Mouse (Mus musculus) thymus, adult 2 months (tissue): ENCODE measurements around the gene Itga4. TPM values are rescaled to one million over a fixed set of nuclear protein-coding genes. Genes with fewer than 3 reads are reported as not detected.

Source experiments
- DNase-seq: peaks from one replicate; pipeline ENCODE4 v3.0.0; 2021
- H3K27ac ChIP-seq: fragments of 200-500 bp; 2 replicates; pipeline ENCODE4 v1.5.1; 2012; ENCODE audit warnings: low read length, control low read depth; ENCODE audit not compliant: control insufficient read depth, insufficient read depth
- H3K27me3 ChIP-seq: fragments of 200-500 bp; 2 replicates; pipeline ENCODE4 v1.6.1; 2012; ENCODE audit warnings: mild to moderate bottlenecking, low read length, moderate library complexity, mixed read lengths; ENCODE audit not compliant: control insufficient read depth, insufficient read depth
- H3K36me3 ChIP-seq: fragments of 200-500 bp; 2 replicates; pipeline ENCODE4 v1.6.1; 2012; ENCODE audit warnings: mild to moderate bottlenecking, low read length, moderate library complexity; ENCODE audit not compliant: control insufficient read depth, insufficient read depth
- H3K4me1 ChIP-seq: fragments of 200-500 bp; replicated peaks from 2 replicates; pipeline ENCODE4 v1.6.1; 2012; ENCODE audit warnings: low read length; ENCODE audit not compliant: control insufficient read depth, insufficient read depth
- H3K4me3 ChIP-seq: fragments of 200-500 bp; 2 replicates; pipeline ENCODE4 v1.5.1; 2012; ENCODE audit warnings: mild to moderate bottlenecking, low read length, control low read depth, moderate library complexity; ENCODE audit not compliant: control insufficient read depth, insufficient read depth
- CTCF ChIP-seq: fragments of 200-500 bp; IDR thresholded peaks from 2 replicates; pipeline ENCODE4 v1.5.1; 2012; ENCODE audit warnings: mild to moderate bottlenecking, control low read depth, low read length, moderate library complexity, borderline replicate concordance; ENCODE audit not compliant: control insufficient read depth, poor library complexity, insufficient read depth; ENCODE audit errors: extremely low read depth
- POLR2A ChIP-seq: fragments of 200-500 bp; IDR thresholded peaks from 2 replicates; pipeline ENCODE4 v1.6.1; 2012; ENCODE audit warnings: mild to moderate bottlenecking, low read length, control low read depth, moderate library complexity; ENCODE audit not compliant: control insufficient read depth, poor library complexity, insufficient read depth; ENCODE audit errors: extremely low read depth
- WGBS: fragments of 180-500 bp; shearing (Covaris S2); methylation state at CpG from one replicate; pipeline ENCODE4 v1.1.7; 2018; 5-methylcytosine and 5-hydroxymethylcytosine counted together
- polyA plus RNA-seq: library from polyadenylated mRNA; depleted of rRNA; stranded (reverse); fragments of >200 nt; gene quantifications from 2 replicates; pipeline ENCODE4 v1.2.3, GENCODE M21; 2012; rRNA removed

Gene Itga4
- polyA plus RNA-seq, 1 experiment, result 27.5 TPM

- no peak overlapping the region for H3K4me3 ChIP-seq
- 79% methylated on average over 12 of the region's 12 CpGs for WGBS
- TF ChIP-seq CTCF (no peak), POLR2A (no peak)
- DNase-seq, result no peak
- H3K27ac ChIP-seq, result no peak overlapping the region
- no peaks in the 10 kb centered on the region for H3K27me3 ChIP-seq
- H3K4me1 ChIP-seq, result no peaks in the 10 kb centered on the region
- no peaks in the 10 kb centered on the region for H3K36me3 ChIP-seq
Observed at GRCm38 (mm10) chr2:79379087-79380041, 124.1 kb downstream of the Itga4 start.

Other genes starting within 250 kb of the Itga4 start
- gene Neurod1, start 201.3 kb downstream of the Itga4 start, polyA plus RNA-seq, result not detected in 2 replicates
- gene Cerkl, start 201.4 kb downstream of the Itga4 start, polyA plus RNA-seq, result 1.3 and 1.6 TPM in 2 replicates